Mouse (Mus musculus) kidney, embryonic 14.5 days (tissue): Measurements from ENCODE around the gene Gm21060. TPM values are rescaled to one million over a fixed set of nuclear protein-coding genes. Genes with fewer than 3 reads are reported as not detected.
A peak's percentile ranks its signal among the peaks of the same experiment; 100 is the strongest.
"Not testable (repeated sequence)": the region's sequence is repeated elsewhere in the genome, so short reads cannot be mapped to it uniquely, and the experiment has no call there.

ENCODE experiments used
- ATAC-seq: fragments of 200-750 bp; cut with Nextera tagmentation; 2 replicates; pipeline ENCODE4 v1.8.0; 2017; ENCODE audit warnings: moderate number of reproducible peaks, mild to moderate bottlenecking, moderate TSS enrichment, moderate library complexity; ENCODE audit not compliant: low FRiP score, low TSS enrichment
- H3K27ac ChIP-seq: fragments of 300-500 bp; sonication (generic); 2 replicates; pipeline ENCODE4 v1.5.1; 2014; ENCODE audit warnings: low read depth, mild to moderate bottlenecking, low read length, moderate library complexity, mixed read lengths
- H3K27me3 ChIP-seq: fragments of 300-500 bp; sonication (generic); 2 replicates; pipeline ENCODE4 v1.6.1; 2014; ENCODE audit warnings: mild to moderate bottlenecking, low read length; ENCODE audit not compliant: control insufficient read depth, insufficient read depth
- H3K36me3 ChIP-seq: fragments of 300-500 bp; sonication (generic); 2 replicates; pipeline ENCODE4 v1.6.1; 2014; ENCODE audit warnings: low read length, mixed read lengths; ENCODE audit not compliant: control insufficient read depth, insufficient read depth
- H3K4me1 ChIP-seq: fragments of 300-500 bp; sonication (generic); 2 replicates; pipeline ENCODE4 v1.6.1; 2014; ENCODE audit warnings: low read length, mixed read lengths; ENCODE audit not compliant: control insufficient read depth, insufficient read depth
- H3K4me2 ChIP-seq: fragments of 300-500 bp; sonication (generic); replicated peaks from 2 replicates; pipeline ENCODE4 v1.6.1; 2014; ENCODE audit warnings: low read depth, mild to moderate bottlenecking, low read length
- H3K4me3 ChIP-seq: fragments of 300-500 bp; sonication (generic); 2 replicates; pipeline ENCODE4 v1.5.1; 2014; ENCODE audit warnings: mild to moderate bottlenecking, low read length
- H3K9ac ChIP-seq: fragments of 300-500 bp; sonication (generic); 2 replicates; pipeline ENCODE4 v1.6.1; 2014; ENCODE audit warnings: low read depth, mild to moderate bottlenecking, low read length, moderate library complexity
- H3K9me3 ChIP-seq: fragments of 300-500 bp; sonication (generic); 2 replicates; pipeline ENCODE4 v1.6.1; 2016; ENCODE audit warnings: low read length; ENCODE audit not compliant: control insufficient read depth
- WGBS: fragments of 180-500 bp; shearing (Covaris S2); extraction: QIAGEN DNeasy Blood & Tissue Kit; methylation state at CpG from one replicate; pipeline ENCODE4 v1.1.7; 2014; 5-methylcytosine and 5-hydroxymethylcytosine counted together
- polyA plus RNA-seq: library from polyadenylated mRNA; unstranded; fragments of >200 nt; fragmentation: Nextera tagmentation; extraction: Ambion mirVana; gene quantifications from 2 replicates; pipeline ENCODE4 v1.2.1, GENCODE M21; 2014

Gene Gm21060
- polyA plus RNA-seq, 1 experiment from 2014 or later, result not detected

DNA sequence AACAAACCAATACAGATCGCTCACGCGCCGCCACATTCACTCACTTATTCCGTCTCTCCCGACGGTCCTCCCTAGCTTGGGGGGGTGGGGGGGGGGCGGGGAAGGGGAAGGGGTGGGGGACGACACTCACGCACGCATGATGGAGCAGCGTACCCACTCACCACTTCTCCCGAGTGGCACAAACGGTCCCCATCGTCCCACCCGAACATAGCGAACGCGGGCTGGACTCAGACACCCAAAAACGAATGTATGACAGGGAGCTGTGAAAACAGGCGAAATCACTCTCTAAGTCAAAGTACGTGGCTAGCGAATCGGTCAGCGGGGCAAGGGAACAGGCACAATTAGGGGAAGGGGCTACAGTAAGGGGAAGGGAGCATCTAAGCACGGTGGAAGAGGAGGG lies 30.2 kb downstream of the Gm21060 start:
- ATAC-seq, result no peak
- Histone ChIP-seq H3K9me3 (no peaks in the 10 kb centered on the region), H3K9ac (no peak overlapping the region), H3K4me2 (no peak overlapping the region), H3K27ac (no peak overlapping the region), H3K27me3 (no peaks in the 10 kb centered on the region), H3K4me3 (no peak overlapping the region), H3K36me3 (no peaks in the 10 kb centered on the region), H3K4me1 (no peaks in the 10 kb centered on the region)
- 4% methylated on average over 23 of the region's 26 CpGs for WGBS

DNA sequence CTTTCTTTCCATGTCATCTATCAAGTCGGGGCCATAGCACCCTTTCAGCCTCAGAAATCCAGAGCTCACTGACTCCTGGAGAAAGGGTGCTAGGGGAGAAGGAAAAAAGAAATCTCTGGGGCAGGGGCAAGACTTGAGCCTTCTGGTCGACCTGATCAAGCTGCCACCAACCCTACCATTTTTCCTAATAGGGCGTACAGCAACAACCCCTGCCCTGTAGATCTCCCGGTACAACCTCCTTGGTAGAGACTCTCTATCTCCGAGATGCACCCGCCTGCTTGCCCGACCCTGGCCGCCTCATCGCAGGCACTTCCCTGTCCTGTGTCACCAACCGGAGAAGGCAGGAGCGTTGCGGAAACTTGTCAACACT lies 30.6 kb downstream of the Gm21060 start:
- H3K4me1 ChIP-seq, result no peaks in the 10 kb centered on the region
- H3K4me2 ChIP-seq, result no peak overlapping the region
- H3K27ac ChIP-seq, result no peak overlapping the region
- H3K9me3 ChIP-seq, result no peaks in the 10 kb centered on the region
- no peaks in the 10 kb centered on the region for H3K27me3 ChIP-seq
- no peak for ATAC-seq
- H3K36me3 ChIP-seq, result no peaks in the 10 kb centered on the region
- WGBS, result 4% methylated on average over 12 of the region's 12 CpGs
- H3K9ac ChIP-seq, result no peak overlapping the region
- no peak overlapping the region for H3K4me3 ChIP-seq

DNA sequence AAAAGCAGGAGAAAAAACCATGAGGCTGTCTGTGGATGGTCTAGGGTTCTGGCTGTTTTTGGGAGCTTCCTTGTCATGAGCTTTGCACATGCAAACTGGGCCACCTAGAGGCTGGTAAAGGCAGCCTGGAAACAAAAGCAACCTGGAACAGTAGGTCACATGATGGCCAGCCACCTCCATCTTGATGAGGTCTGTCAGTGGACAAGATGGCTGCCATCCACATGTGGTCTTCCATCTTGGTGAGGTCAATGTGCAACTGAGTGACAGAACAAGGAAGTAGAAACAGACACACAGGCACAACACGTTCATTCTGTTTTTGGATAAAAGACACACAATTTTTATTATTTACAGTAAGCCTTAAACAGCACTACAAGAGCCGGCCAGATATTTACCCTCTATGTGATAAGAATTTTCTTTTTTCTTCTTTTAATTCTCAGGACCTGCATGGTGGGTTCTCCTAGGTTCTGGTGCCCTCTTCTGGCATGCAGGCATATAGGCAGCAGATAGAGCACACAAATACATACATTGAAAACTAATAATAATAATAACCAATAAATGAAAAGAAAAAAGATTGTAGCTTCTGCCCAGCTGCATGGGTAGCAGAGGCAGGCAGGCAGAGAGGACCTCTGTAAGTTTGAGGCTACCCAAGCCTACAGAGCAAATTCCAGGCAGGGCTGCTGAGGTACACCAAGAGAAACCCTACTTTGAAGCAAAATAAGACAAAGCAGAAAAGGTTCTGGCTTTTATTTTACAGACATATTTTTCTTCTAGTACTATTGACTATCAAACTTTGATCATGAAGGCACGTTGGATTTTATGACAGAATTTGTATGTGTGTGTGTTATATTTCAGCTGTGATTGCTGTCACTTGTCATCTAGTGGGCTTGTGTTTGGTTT lies 31.3 kb downstream of the Gm21060 start:
- H3K36me3 ChIP-seq, result no peaks in the 10 kb centered on the region
- WGBS, result 27% methylated on average over 3 of the region's 3 CpGs
- no peaks in the 10 kb centered on the region for H3K4me1 ChIP-seq
- no peak overlapping the region for H3K4me2 ChIP-seq
- peak; percentile 75 for ATAC-seq
- no peak overlapping the region for H3K9ac ChIP-seq
- no peaks in the 10 kb centered on the region for H3K27me3 ChIP-seq
- H3K27ac ChIP-seq, result no peak overlapping the region
- H3K9me3 ChIP-seq, result no peaks in the 10 kb centered on the region
- no peak overlapping the region for H3K4me3 ChIP-seq

DNA sequence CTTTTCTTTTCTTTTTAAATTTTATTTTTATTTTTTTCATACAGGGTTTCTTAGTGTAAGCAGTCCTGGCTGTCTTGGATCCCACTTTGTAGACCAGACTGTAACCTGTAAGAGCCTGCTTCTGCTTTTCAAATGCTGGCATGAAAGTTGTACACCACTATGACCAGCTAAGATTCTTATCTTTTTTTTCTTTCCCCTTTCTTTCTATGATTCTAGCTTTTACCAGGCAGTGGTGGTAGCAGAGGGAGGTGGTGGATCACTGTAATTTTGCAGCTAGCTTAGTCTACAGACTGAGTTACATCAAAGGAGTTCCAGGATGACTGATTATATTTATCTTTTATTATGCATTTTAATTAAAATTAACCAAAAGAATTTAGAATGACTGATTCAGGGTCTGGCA lies 31.9 kb downstream of the Gm21060 start:
- no peak overlapping the region for H3K9ac ChIP-seq
- no peak for ATAC-seq
- H3K27ac ChIP-seq, result no peak overlapping the region
- H3K4me1 ChIP-seq, result no peaks in the 10 kb centered on the region
- no peaks in the 10 kb centered on the region for H3K9me3 ChIP-seq
- no peak overlapping the region for H3K4me3 ChIP-seq
- no peak overlapping the region for H3K4me2 ChIP-seq
- no peaks in the 10 kb centered on the region for H3K27me3 ChIP-seq
- H3K36me3 ChIP-seq, result no peaks in the 10 kb centered on the region

DNA sequence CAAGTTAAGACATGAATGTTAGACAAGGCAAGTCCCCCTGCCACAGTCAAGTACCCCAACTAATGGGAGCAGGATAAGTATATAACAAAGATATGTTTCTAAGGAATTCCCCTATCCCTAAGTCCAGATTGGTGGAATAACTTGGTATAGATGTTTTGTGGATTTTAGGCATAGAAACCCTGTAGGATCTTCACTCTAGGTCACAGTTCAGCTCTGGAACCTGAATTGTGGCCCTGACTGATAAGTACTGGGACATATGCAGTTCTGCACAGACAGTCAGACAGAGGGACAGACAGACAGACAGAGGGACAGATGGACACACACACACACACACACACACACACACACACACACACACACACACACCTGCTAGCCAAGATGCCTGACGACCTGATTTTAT lies 32.6 kb downstream of the Gm21060 start:
- Histone ChIP-seq H3K27me3 (no peaks in the 10 kb centered on the region), H3K9me3 (no peaks in the 10 kb centered on the region), H3K36me3 (no peaks in the 10 kb centered on the region), H3K4me1 (no peaks in the 10 kb centered on the region), H3K27ac (no peak overlapping the region), H3K4me2 (no peak overlapping the region), H3K4me3 (no peak overlapping the region), H3K9ac (no peak overlapping the region)
- ATAC-seq, result no peak
- 100% methylated on average over 1 of the region's 1 CpGs for WGBS

DNA sequence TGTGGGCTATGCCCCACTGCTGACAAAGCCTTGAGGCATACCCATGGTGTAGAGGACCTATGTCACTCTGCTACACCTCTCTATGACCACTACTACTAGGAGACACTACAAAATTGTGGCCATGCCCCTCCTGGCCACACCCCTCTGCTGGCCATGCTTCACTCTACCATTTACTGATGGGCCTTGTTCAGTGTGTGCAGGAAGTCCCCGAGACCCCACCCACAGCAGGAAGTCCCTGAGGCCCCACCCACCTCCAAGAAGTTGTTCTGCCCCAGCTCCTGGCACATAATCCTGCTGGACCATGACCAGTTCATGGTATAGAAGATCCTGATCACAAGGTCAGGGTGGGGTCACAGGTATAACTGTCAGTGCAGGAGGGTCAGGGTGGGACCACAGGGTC lies 35.6 kb downstream of the Gm21060 start:
- no peak overlapping the region for H3K4me2 ChIP-seq
- WGBS, result 90% methylated on average over 1 of the region's 1 CpGs
- no peak overlapping the region for H3K4me3 ChIP-seq
- H3K9ac ChIP-seq, result no peak overlapping the region
- H3K4me1 ChIP-seq, result no peaks in the 10 kb centered on the region
- H3K27me3 ChIP-seq, result no peaks in the 10 kb centered on the region
- no peaks in the 10 kb centered on the region for H3K36me3 ChIP-seq
- ATAC-seq, result no peak
- H3K27ac ChIP-seq, result no peak overlapping the region
- H3K9me3 ChIP-seq, result no peaks in the 10 kb centered on the region

DNA sequence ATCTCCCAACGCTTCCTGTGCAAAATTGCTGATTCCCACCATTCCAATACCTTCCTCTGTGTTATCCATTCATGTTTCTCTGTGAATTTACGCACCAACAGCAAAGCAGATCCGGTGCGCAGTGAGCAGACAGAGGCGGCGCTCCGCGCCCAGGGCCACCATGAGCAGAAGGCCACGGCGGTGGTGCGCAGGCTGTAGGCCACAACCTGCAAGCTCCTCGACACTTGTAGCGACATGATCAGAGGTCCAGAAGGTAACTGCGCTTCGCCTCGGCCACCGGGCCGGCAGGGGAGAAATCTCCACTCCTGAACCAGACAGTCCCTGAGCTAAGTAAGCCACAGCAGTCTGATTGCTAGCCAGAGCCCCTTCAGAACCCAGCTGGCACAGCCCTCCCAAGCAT lies 39.1 kb downstream of the Gm21060 start:
- H3K4me2 ChIP-seq, result no peak overlapping the region
- no peak overlapping the region for H3K4me3 ChIP-seq
- H3K27ac ChIP-seq, result no peak overlapping the region
- no peaks in the 10 kb centered on the region for H3K27me3 ChIP-seq
- 94% methylated on average over 18 of the region's 18 CpGs for WGBS
- no peaks in the 10 kb centered on the region for H3K4me1 ChIP-seq
- H3K9me3 ChIP-seq, result peaks cover 4% of the 10 kb centered on the region; the same call in 1 of the 2 replicates
- no peaks in the 10 kb centered on the region for H3K36me3 ChIP-seq
- no peak overlapping the region for H3K9ac ChIP-seq
- ATAC-seq, result no peak

DNA sequence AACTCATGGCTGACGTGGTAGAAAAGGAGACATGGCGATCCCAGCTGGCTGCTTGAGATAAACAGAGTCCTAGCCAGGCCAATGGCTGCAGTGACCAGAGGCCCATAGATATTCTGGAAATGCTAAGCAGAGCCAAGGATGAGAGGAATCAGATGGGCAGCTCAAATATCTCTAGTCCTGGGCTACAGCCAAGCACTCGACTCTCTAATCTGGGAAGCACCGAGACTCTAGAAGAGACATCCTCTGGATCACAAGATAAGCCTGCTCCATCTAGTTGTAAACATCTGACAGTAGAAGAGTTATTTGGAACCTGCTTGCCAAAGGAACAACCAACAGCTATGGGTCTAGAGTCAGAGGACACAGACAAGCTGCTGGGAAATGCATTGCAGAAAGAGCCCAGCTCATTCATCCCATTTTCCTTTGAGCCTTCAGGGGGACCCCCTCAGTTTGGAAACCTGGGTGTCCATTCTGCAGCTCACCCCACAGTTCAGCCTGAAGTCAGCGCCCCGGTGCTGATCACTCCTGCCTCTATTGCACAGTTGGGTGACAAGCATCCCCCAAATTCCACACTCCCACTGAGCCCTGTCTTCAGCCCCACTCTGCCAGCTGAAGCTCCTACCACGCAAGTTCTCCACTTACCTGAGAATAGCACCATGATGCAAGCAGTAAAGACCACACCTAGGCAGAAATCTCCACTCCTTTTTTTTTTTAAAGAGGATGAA lies 40.5 kb downstream of the Gm21060 start:
- H3K36me3 ChIP-seq, result no peaks in the 10 kb centered on the region
- ATAC-seq, result no peak

DNA sequence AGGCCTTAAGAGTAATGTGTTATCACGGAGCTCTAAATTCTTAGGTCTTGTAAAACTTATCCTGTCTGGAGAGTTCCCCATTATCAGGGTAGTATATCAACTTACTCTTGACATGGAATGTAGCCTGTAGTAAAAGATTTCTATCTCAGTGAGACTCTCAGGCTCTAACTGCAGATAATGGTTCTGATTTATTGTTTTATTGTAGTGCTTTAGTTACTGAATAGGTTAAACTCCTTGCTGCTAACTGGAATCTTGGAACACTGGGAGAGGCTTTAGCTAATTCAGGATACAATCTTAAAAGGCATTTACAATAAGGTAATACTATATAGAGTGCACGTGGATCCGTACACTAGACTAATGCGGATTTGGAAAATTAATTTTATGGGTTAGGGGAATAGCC lies 49.5 kb downstream of the Gm21060 start:
- not testable (repeated sequence) for H3K9ac ChIP-seq, H3K4me3 ChIP-seq, H3K9me3 ChIP-seq, H3K36me3 ChIP-seq, H3K4me2 ChIP-seq, H3K27me3 ChIP-seq, ATAC-seq, H3K4me1 ChIP-seq, H3K27ac ChIP-seq
- WGBS, result 50% methylated on average over 4 of the region's 4 CpGs

More for the DNA sequence above, 40.5 kb downstream of the Gm21060 start:
- H3K9ac ChIP-seq, result no peak overlapping the region
- peaks cover 4% of the 10 kb centered on the region; the same call in 1 of the 2 replicates for H3K9me3 ChIP-seq
- no peaks in the 10 kb centered on the region for H3K27me3 ChIP-seq
- no peaks in the 10 kb centered on the region for H3K4me1 ChIP-seq
- WGBS, result 84% methylated on average over 7 of the region's 7 CpGs
- H3K27ac ChIP-seq, result no peak overlapping the region
- no peak overlapping the region for H3K4me3 ChIP-seq
- no peak overlapping the region for H3K4me2 ChIP-seq
